Mouse (Mus musculus) liver, embryonic 14.5 days (tissue): ENCODE data around the gene Slc27a5.

Source experiments
- CTCF ChIP-seq: IDR thresholded peaks from 2 replicates; pipeline ENCODE4 v1.5.1; 2016; ENCODE audit warnings: antibody characterized with exemption, low read depth, control low read depth
- EP300 ChIP-seq: IDR thresholded peaks from 2 replicates; pipeline ENCODE4 v1.6.1; 2016; ENCODE audit warnings: antibody characterized with exemption, low read depth

- TF ChIP-seq CTCF: no peak
- TF ChIP-seq EP300: no peak
Measured at GRCm38 (mm10) chr7:13028986-13029385, 31.0 kb upstream of the Slc27a5 start.
